Mouse (Mus musculus): ENCODE results near the gene E030018B13Rik.

Gene E030018B13Rik

GRCm38 (mm10) chr7:63898201-63898600 lies 18.5 kb upstream of the E030018B13Rik start:
- DNase-seq (ENCODE audit: low spot score): no peak

GRCm38 (mm10) chr7:63899925-63900324 lies 16.7 kb upstream of the E030018B13Rik start:
- DNase-seq (ENCODE audit: low spot score): no peak

- no peak for DNase-seq (ENCODE audit: low spot score)
Measured at GRCm38 (mm10) chr7:63900411-63900810, 16.2 kb upstream of the E030018B13Rik start.

- no peak for DNase-seq (ENCODE audit: low spot score)
Measured at GRCm38 (mm10) chr7:63901346-63901745, 15.3 kb upstream of the E030018B13Rik start.

GRCm38 (mm10) chr7:63901942-63902341 lies 14.7 kb upstream of the E030018B13Rik start:
- DNase-seq (ENCODE audit: low spot score): no peak

- no peak for DNase-seq (ENCODE audit: low spot score)
Measured at GRCm38 (mm10) chr7:63902604-63903210, 13.9 kb upstream of the E030018B13Rik start.

- no peak for DNase-seq (ENCODE audit: low spot score)
Measured at GRCm38 (mm10) chr7:63903635-63904380, 12.8 kb upstream of the E030018B13Rik start.

GRCm38 (mm10) chr7:63905190-63905589 lies 11.5 kb upstream of the E030018B13Rik start:
- no peak for DNase-seq (ENCODE audit: low spot score)

GRCm38 (mm10) chr7:63905642-63906041 lies 11.0 kb upstream of the E030018B13Rik start:
- DNase-seq (ENCODE audit: low spot score): no peak

GRCm38 (mm10) chr7:63907778-63908495 lies 8.7 kb upstream of the E030018B13Rik start:
- no peak for DNase-seq (ENCODE audit: low spot score)

- no peak for DNase-seq (ENCODE audit: low spot score)
Measured at GRCm38 (mm10) chr7:63908496-63909285, 8.0 kb upstream of the E030018B13Rik start.

GRCm38 (mm10) chr7:63910225-63910624 lies 6.4 kb upstream of the E030018B13Rik start:
- DNase-seq (ENCODE audit: low spot score): no peak

GRCm38 (mm10) chr7:63910912-63911311 lies 5.7 kb upstream of the E030018B13Rik start:
- DNase-seq (ENCODE audit: low spot score): no peak

- DNase-seq (ENCODE audit: low spot score): no peak
Measured at GRCm38 (mm10) chr7:63911383-63912233, 5.0 kb upstream of the E030018B13Rik start.

- DNase-seq (ENCODE audit: low spot score): no peak
Measured at GRCm38 (mm10) chr7:63912234-63912810, 4.3 kb upstream of the E030018B13Rik start.

- DNase-seq (ENCODE audit: low spot score): no peak
Measured at GRCm38 (mm10) chr7:63912924-63913723, 3.5 kb upstream of the E030018B13Rik start.

- no peak for DNase-seq (ENCODE audit: low spot score)
Measured at GRCm38 (mm10) chr7:63913724-63914692, 2.6 kb upstream of the E030018B13Rik start.

- no peak for DNase-seq (ENCODE audit: low spot score)
Measured at GRCm38 (mm10) chr7:63914891-63915290, 1.8 kb upstream of the E030018B13Rik start.

- no peak for DNase-seq (ENCODE audit: low spot score)
Measured at GRCm38 (mm10) chr7:63917693-63918092, 1.0 kb downstream of the E030018B13Rik start.
